Mouse (Mus musculus) mesoderm, embryonic 11.5 days (tissue): ENCODE results near the gene Gm12216.
"Not testable (repeated sequence)": the region's sequence is repeated elsewhere in the genome, so short reads cannot be mapped to it uniquely, and the experiment has no call there.

Source experiments
- DNase-seq: peaks from one replicate; pipeline ENCODE4 v3.0.0-alpha.2; 2012; ENCODE audit warnings: low read depth, low spot score

Gene Gm12216

DNA sequence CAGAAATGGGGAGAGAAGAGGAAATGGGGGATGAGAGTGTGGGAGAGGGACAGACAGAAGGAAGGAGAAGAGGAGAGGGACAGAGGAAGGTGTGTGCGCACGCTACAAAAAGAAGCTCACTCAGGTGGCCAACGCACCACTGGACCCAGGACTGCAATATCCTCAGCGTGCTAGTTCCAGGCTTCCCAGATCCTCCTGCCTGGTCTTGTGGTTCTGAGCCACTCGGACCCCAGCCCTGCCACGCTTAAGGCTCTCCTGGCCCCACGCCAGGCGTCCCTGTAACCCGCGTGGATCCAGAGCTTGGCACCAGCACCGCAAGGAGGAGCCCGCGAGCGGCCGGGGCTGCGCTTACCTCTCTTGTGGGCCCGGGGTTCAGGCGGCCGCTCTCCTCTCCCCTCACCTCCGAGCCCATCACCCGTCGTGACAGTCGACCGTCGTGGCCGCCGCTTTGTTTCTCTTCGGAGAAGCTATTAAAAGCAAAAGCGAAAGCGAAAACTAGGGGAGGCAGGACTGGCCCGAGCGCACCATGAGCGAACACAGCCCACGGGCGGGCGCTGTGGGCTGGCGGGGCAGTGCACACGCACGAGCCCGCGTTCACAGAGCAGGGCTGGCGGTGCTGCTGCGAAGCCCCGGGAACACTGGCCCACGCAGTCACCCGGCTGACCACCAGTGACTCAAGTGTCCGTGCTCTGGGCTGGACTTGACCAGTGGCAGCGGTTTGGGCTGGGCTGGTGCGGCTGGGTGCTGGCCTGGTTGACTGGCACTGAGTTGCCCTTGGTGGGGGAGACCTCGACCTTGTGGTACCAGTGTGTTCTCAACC is at the start of gene Gm12216:
Gm12216 (minus strand) TSS at position 496 of the 820 bp plus-strand sequence.
- peak; percentile 20 for DNase-seq

- DNase-seq, result no peak
These were observed 49.6 kb upstream of the Gm12216 start for GRCm38 (mm10) chr11:53908686-53909085.

GRCm38 (mm10) chr11:53904534-53904925 is 45.5 kb upstream of the Gm12216 start:
- no peak for DNase-seq

DNA sequence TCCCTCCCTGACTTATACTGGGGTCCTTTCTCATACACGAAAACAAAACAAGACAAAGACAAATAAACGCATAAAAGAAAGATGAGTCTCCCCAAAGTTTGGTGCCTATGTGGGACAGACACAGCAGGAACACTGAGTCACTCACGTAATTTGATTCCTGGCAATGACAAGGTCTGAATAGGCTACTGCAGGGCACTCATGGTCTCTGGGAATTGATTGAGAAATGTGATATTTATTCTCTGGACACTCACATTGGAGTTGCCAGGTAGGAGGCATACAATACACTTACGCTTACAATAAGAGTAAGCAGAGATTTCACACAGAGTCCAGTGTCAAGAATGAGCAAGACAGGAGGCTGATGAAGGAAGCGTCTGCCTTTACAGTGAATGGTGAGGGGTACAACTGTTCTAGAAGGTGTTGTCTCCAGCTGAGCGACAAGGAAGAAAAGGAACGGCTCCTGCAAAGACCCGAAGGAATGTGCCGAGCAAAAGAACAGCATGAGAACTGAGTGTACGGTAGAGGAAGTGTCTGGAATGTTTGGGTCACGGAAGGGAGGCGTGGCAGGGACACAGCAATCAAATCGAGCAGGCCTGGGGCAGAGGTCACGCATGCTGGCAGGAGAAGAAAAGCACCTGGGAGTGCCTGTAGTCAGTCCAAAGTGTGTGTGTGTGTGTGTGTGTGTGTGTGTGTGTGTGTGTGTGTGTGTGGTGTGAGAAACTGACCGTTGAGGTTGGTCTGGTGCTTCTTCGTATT is 44.9 kb upstream of the Gm12216 start:
- peak; percentile 75 for DNase-seq

DNA sequence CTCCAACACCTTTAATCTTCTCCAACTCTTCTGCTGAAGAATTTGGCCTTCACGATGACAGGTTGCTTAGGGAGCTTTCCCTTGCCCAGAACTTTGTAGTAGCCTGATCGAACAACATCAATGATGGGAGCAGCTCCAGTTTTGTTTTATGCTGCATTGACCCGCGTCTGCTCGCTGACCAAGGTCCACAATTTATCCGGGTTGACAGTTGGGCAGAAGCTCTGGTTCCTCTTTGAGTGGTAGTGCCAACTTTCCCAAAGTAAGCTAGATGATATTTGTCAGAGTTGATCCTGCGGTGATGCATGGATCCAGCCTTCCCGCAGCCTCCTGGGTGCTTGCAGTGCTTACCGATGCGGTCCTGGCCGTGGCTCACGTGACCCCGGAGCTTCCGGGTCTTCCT is 43.7 kb upstream of the Gm12216 start:
- DNase-seq, result no peak

DNA sequence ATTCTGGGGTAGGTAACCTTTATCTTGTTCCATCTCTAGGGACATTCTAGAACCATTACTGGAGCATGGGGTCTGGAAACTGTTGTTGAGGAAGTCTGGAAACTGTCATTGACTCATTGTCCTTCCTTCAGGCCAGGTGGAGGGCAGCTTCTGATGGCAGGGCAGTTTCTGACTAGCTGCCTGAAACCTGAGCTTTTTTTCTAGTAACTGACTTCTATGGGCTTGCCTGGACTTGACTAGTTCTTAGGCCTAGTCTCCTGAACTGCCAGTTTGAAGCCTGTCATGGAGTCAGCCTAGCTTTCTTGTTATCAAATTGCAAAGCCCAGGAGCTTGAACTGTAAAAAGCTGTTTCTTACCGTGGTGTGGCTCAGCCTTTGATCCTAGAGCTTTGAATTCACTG is 41.9 kb upstream of the Gm12216 start:
- no peak for DNase-seq

- DNase-seq, result no peak
These were observed 40.9 kb upstream of the Gm12216 start for GRCm38 (mm10) chr11:53899981-53900380.

DNA sequence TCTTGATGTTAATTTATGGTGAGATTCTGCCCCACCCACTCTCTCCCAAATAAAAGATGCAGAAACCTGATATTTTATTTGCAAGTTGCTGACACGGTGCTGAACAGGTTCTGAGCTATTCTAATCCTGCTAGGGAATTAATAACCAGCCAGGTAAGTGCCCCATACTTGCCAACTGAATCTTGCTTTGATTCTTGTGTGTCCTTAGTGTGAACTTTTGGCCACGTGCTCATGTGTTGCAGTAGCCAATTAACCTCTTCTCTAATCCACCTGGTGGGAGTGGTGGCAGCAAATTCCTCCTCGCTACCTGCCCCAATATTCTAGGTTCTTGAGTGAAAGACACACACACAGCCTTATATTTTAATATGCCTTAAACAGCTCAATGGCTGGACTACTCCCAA is 39.9 kb upstream of the Gm12216 start:
- no peak for DNase-seq

- DNase-seq, result no peak
These were observed 37.9 kb upstream of the Gm12216 start for GRCm38 (mm10) chr11:53896935-53897334.

DNA sequence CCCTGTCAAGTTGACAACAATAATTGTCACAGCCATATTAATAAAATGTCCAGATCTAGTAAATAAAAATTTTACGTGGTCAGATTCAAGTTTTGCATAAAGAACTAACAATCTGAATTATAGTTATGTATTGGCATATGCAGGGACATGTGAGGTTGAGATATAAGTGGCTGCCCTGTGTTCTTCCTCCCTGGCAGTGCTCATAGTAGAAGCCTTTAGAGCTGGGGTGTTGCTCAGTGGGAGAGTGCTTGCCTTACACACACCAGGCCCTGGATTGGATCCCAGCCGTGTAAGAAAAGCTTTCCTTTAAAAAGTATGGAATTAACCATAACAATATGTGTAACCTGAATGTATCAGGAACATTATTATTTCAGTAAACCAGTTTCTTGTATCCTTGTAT is 34.4 kb upstream of the Gm12216 start:
- no peak for DNase-seq

GRCm38 (mm10) chr11:53892716-53893416 is 33.8 kb upstream of the Gm12216 start:
- no peak for DNase-seq

DNA sequence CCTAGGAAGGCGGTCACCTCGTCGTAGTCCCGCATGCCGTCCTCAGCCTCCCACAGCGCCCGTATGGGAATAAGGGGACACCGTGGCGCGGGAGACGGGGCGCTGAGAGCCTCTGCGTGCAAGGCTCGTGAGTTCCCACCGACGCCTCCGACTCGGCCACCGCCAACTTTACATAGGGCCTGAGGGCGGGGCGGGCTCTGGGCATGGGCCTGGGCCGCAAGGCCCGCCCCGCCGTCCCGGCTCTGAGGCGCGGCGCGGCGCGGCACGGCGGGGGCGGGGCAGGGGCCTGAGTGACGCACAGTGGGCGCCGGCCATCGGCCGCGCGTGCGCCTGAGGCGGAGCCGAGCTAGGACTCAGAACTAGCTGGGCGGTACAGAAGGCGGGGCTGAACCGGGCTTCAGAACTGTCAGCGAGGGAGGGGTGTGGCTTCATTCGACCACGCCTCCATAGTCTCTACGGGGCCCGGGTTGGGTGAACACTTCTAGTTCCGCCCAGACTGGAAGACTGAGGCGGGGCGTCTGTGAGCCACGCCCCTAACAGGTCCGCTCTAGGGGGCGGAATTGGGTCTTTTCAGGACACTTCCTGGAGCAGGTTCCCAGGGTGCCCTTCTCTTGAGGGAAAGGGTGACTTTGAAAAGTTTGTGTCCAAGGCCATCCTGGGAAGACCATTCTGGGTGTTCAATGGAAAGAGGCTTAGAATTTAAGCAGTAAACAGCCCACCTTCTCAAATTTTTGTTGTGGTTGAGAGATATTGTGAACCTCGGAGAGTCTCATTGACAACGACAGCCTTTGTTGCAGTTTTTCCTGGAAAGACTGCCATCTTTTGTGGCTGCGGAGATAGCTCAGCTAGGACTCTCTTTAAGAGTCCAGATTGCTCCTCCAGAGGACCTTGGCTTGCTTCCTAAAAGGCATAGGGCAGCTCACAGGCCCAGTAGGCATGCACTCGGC is 32.7 kb upstream of the Gm12216 start, which contains the start of gene Slc22a5:
Slc22a5 (minus strand) TSS at position 156 of the 947 bp plus-strand sequence.
- DNase-seq, result peak; percentile 98

GRCm38 (mm10) chr11:53890906-53891504 is 31.9 kb upstream of the Gm12216 start:
- no peak for DNase-seq

GRCm38 (mm10) chr11:53890225-53890624 is 31.2 kb upstream of the Gm12216 start:
- no peak for DNase-seq

- no peak for DNase-seq
These were observed 30.1 kb upstream of the Gm12216 start for GRCm38 (mm10) chr11:53889091-53889645.

GRCm38 (mm10) chr11:53888242-53888641 is 29.2 kb upstream of the Gm12216 start:
- no peak for DNase-seq

DNA sequence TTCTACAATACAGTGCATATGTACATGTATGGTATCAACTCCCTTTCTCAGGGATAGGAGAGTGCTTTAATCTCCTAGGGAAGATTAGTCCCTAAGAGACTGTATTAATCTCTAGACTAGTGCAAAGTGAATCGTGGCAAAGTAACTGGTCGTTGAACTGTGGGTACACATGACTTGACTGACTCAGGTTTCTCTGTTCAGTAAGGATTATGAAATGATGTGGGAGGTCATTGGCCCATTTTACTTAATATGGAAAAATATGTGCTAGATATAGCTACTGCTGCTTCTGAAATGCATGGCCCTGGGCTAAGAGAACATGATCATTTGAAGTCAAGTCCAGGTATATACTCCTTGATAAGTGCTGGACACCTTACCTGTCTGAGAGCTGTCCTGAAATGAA is 24.2 kb upstream of the Gm12216 start:
- DNase-seq, result no peak

- DNase-seq, result not testable (repeated sequence)
These were observed 19.0 kb upstream of the Gm12216 start for GRCm38 (mm10) chr11:53878096-53878495.

DNA sequence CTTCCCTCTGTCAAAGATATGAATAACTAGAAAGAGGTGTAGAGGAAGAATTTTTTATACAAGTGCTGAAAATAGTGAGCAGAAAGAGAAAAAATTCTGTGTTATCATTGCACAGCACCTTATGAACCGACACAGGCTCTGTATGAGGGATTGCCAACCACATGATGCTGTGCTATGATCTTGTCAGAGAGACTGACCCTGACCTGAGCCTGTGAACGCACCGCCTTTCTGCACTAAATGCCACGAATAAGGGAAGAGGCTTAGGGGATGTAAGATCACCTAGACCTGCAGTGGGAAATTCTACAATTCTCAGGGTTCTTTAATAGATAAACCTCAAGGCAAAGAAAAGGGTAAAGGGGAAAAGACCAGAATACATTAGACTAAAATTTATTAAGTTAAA is 17.4 kb upstream of the Gm12216 start:
- DNase-seq, result no peak

- no peak for DNase-seq
These were observed 15.7 kb upstream of the Gm12216 start for GRCm38 (mm10) chr11:53874706-53875105.
